Mouse (Mus musculus): ENCODE measurements around the gene Kcnh8. TPM values are rescaled to one million over a fixed set of nuclear protein-coding genes. Genes with fewer than 3 reads are reported as not detected.

Kcnh8 gene
- total and polyA plus RNA-seq, 3 experiments, result not detected

- no peaks in the 10 kb centered on the region for H3K4me1 ChIP-seq (ENCODE audit: control insufficient read depth in 1 of 2, insufficient read depth in 2 of 2)
- no peaks in the 10 kb centered on the region for H3K36me3 ChIP-seq (replicated peaks in 1 of 2; ENCODE audit: control insufficient read depth in 1 of 2, insufficient read depth in 1 of 2, low read length in 1 of 2)
- H3K79me2 ChIP-seq (replicated peaks; ENCODE audit: control insufficient read depth, extremely low read depth, insufficient read depth, poor library complexity, severe bottlenecking), result no peaks in the 10 kb centered on the region
- in situ Hi-C loops (cut with MboI; ENCODE audit: low pct_ligation_motif_present, low pct_unique_long_range_greater_than_20kb, low sequenced_read_pairs) (loop anchor here (25.0 kb wide), 1 partner anchor 815 kb away; no protein-coding TSS in a partner anchor), dilution Hi-C loops (cut with MboI; ENCODE audit: extremely low pct_ligation_motif_present, extremely low pct_unique_long_range_greater_than_20kb, low sequenced_read_pairs) (no loop called here)
- no peak overlapping the region for H3K4me2 ChIP-seq (ENCODE audit: insufficient read depth, low read depth, poor library complexity, severe bottlenecking)
- TF ChIP-seq CHD2 (IDR thresholded peaks at IDR 0.05; ENCODE audit: low read length) (no peak), UBTF (IDR thresholded peaks at IDR 0.05; ENCODE audit: low read depth, low read length) (no peak), USF1 (IDR thresholded peaks at IDR 0.05; ENCODE audit: low read depth, low read length) (no peak), JUN (IDR thresholded peaks at IDR 0.05; ENCODE audit: insufficient read depth, low read depth, low read length) (no peak), NELFE (IDR thresholded peaks at IDR 0.05; ENCODE audit: low read depth, low read length) (no peak), CHD1 (IDR thresholded peaks at IDR 0.05; ENCODE audit: low read depth, low read length) (no peak), ZKSCAN1 (IDR thresholded peaks at IDR 0.05; ENCODE audit: borderline replicate concordance, low read depth, low read length) (no peak), E2F4 (IDR thresholded peaks at IDR 0.05; ENCODE audit: insufficient replicate concordance, low read depth, low read length) (no peak)
- DNase-seq (ENCODE audit: extremely low read depth), result no peak
- peaks cover 33% of the 10 kb centered on the region for H3K9me3 ChIP-seq (replicated peaks; ENCODE audit: low read length)
- H3K9ac ChIP-seq (ENCODE audit: insufficient read depth, low read depth), result no peak overlapping the region
- H3K27me3 ChIP-seq (replicated peaks), result no peaks in the 10 kb centered on the region
- no peak overlapping the region for H3K27ac ChIP-seq (ENCODE audit: insufficient read depth, low read depth)
- no peak overlapping the region for H3K4me3 ChIP-seq (replicated peaks in 1 of 3; ENCODE audit: low read depth in 2 of 3, low read length in 2 of 3, poor library complexity in 1 of 3)
Measured at GRCm38 (mm10) chr17:52572229-52572628, 30.3 kb upstream of the Kcnh8 start.

DNA sequence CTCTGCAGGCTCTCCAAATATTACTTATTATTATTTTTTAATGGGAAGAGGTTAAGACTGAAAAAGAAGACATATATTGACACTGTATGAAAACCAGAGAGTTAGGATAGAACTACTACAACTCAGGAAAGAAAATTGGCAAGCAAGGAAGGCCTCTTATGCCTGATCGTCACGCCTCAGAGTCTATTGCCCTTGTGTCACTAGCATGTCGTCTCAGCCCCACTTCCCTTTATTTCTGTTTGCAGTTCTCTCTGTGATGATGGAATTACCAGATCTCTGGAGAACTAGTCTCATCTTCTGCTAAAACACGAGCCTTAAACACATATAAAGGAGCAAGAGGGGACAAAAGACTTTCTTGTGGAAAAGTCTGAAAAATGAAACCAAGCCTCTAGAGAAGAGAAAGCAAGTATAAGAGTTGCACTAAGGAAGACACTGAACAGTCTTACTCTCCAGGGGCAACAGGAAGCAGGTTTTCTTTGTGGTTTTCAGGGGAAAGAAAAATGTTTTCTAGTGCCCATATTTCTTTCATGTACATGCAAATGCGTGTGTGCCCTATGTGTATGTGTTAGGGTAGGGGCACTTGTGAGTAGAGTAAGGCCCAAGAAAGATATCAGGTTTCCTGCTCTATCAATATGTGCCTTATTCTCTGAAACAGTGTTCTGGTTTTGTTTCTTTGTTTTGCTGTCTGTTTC lies 10.9 kb upstream of the Kcnh8 start:
- no peak for DNase-seq (ENCODE audit: extremely low read depth)
- dilution Hi-C loops (cut with MboI; ENCODE audit: extremely low pct_ligation_motif_present, extremely low pct_unique_long_range_greater_than_20kb, low sequenced_read_pairs), result no loop called here
- H3K27me3 ChIP-seq (replicated peaks), result no peaks in the 10 kb centered on the region
- H3K9me3 ChIP-seq (replicated peaks; ENCODE audit: low read length), result peaks cover 48% of the 10 kb centered on the region
- H3K4me2 ChIP-seq (ENCODE audit: insufficient read depth, low read depth, poor library complexity, severe bottlenecking), result no peak overlapping the region
- no peak overlapping the region for H3K4me3 ChIP-seq (replicated peaks in 1 of 3; ENCODE audit: low read depth in 2 of 3, low read length in 2 of 3, poor library complexity in 1 of 3)
- no peaks in the 10 kb centered on the region for H3K4me1 ChIP-seq (ENCODE audit: control insufficient read depth in 1 of 2, insufficient read depth in 2 of 2)
- in situ Hi-C loops (cut with MboI; ENCODE audit: low pct_ligation_motif_present, low pct_unique_long_range_greater_than_20kb, low sequenced_read_pairs), result no loop called here
- TF ChIP-seq BHLHE40 (IDR thresholded peaks at IDR 0.05; ENCODE audit: low read depth, low read length) (no peak), CHD1 (IDR thresholded peaks at IDR 0.05; ENCODE audit: low read depth, low read length) (no peak), JUND (conservative IDR thresholded peaks at IDR 0.05; ENCODE audit: low read depth, low read length) (no peak), ELF1 (IDR thresholded peaks at IDR 0.05; ENCODE audit: low read depth, low read length) (no peak), ZNF384 (IDR thresholded peaks at IDR 0.05; ENCODE audit: low read depth, low read length) (no peak), HCFC1 (IDR thresholded peaks at IDR 0.05; ENCODE audit: low read depth, low read length) (no peak), MAX (IDR thresholded peaks at IDR 0.05; ENCODE audit: low read length) (no peak), POLR2AphosphoS2 (IDR thresholded peaks at IDR 0.05; ENCODE audit: low read depth, low read length) (no peak), TBP (conservative IDR thresholded peaks at IDR 0.05; ENCODE audit: low read depth, low read length) (no peak), RCOR1 (conservative IDR thresholded peaks at IDR 0.05; ENCODE audit: low read depth, low read length) (no peak), TCF12 (IDR thresholded peaks at IDR 0.05; ENCODE audit: low read depth, low read length) (no peak), KAT2A (IDR thresholded peaks at IDR 0.05; ENCODE audit: insufficient replicate concordance, low read length) (no peak), JUN (IDR thresholded peaks at IDR 0.05; ENCODE audit: insufficient read depth, low read depth, low read length) (no peak), UBTF (IDR thresholded peaks at IDR 0.05; ENCODE audit: low read depth, low read length) (no peak)
- no peak overlapping the region for H3K27ac ChIP-seq (ENCODE audit: insufficient read depth, low read depth)
- no peaks in the 10 kb centered on the region for H3K79me2 ChIP-seq (replicated peaks; ENCODE audit: control insufficient read depth, extremely low read depth, insufficient read depth, poor library complexity, severe bottlenecking)
- no peaks in the 10 kb centered on the region for H3K36me3 ChIP-seq (replicated peaks in 1 of 2; ENCODE audit: control insufficient read depth in 1 of 2, insufficient read depth in 1 of 2, low read length in 1 of 2)
- H3K9ac ChIP-seq (ENCODE audit: insufficient read depth, low read depth), result no peak overlapping the region
